In genomic region chr9:51364059-51364458, GRCm38 (mm10) we compare ENCODE assay signal across 20 mouse cellular contexts. TPM values are rescaled to one million over a fixed set of nuclear protein-coding genes. Genes with fewer than 3 reads are reported as not detected.
"Had no signal": no experiment of that assay in that cellular context is flagged by ENCODE, and none has a peak within 500 bp of the region (broad histone marks: within the 10 kb centered on the region; RNA-seq: fewer than 3 reads in every experiment).

No protein-coding gene starts in this region.

- DNase-seq: kidney, adult 8-10 months; kidney, postnatal 10 days; kidney, postnatal 4 days; liver; lung, adult 2 months; lung, postnatal 36 days; right cerebral cortex, postnatal 4 days; spleen, adult 18-20 months; thymus, adult 18-20 months; thymus, postnatal 14 days had no signal

- H3K4me3 ChIP-seq: layer of hippocampus, adult 2 months; limb, embryonic 12.5 days; midbrain, embryonic 12.5 days; neural tube, embryonic 15.5 days had no signal

- H3K4me2 ChIP-seq: limb, embryonic 12.5 days; midbrain, embryonic 12.5 days; neural tube, embryonic 15.5 days had no signal

- H3K4me1 ChIP-seq: limb, embryonic 12.5 days; midbrain, embryonic 12.5 days; neural tube, embryonic 15.5 days had no signal

- H3K9me3 ChIP-seq: limb, embryonic 12.5 days; midbrain, embryonic 12.5 days; neural tube, embryonic 15.5 days had no signal

- ATAC-seq: lung, postnatal 0 days; midbrain, embryonic 16.5 days had no signal

- H3K27me3 ChIP-seq: limb, embryonic 12.5 days; midbrain, embryonic 12.5 days; neural tube, embryonic 15.5 days had no signal

- H3K9ac ChIP-seq: limb, embryonic 12.5 days; liver, embryonic 14.5 days; midbrain, embryonic 12.5 days; neural tube, embryonic 15.5 days had no signal

- H3K27ac ChIP-seq: layer of hippocampus, adult 2 months; limb, embryonic 12.5 days; liver, embryonic 14.5 days; midbrain, embryonic 12.5 days; neural tube, embryonic 15.5 days had no signal

- H3K36me3 ChIP-seq: limb, embryonic 12.5 days; midbrain, embryonic 12.5 days; neural tube, embryonic 15.5 days had no signal

RNA-seq across cellular contexts. Expression of gene 1810046K07Rik, which starts 35.3 kb away (rescaled TPM):
- total RNA-seq: layer of hippocampus, adult 2 months; layer of hippocampus, postnatal 10 days; left cerebral cortex, postnatal 36 days; megakaryocyte progenitor cell, adult 5-6 weeks had no signal
- polyA plus RNA-seq: midbrain, embryonic 12.5 days; midbrain, embryonic 16.5 days; neural tube, embryonic 15.5 days had no signal
